Mouse (Mus musculus): Measurements from ENCODE around the gene Hexa.
A peak's percentile ranks its signal among the peaks of the same experiment; 100 is the strongest.

Hexa gene

GRCm38 (mm10) chr9:59539441-59540137, at the start of gene Hexa, which contains the start of gene Tmem202:
TSS of gene Hexa (plus strand) at chr9:59539540.
TSS of gene Tmem202 (minus strand) at chr9:59539847.
- TF ChIP-seq GATA4 (IDR thresholded peaks at IDR 0.05; ENCODE audit: insufficient replicate concordance, low read length) = no peak

GRCm38 (mm10) chr9:59508146-59508545, 31.2 kb upstream of the Hexa start:
- TF ChIP-seq GATA4 (IDR thresholded peaks at IDR 0.05; ENCODE audit: insufficient replicate concordance, low read length) = no peak

- no peak for TF ChIP-seq GATA4 (IDR thresholded peaks at IDR 0.05; ENCODE audit: insufficient replicate concordance, low read length)
Observed at GRCm38 (mm10) chr9:59512381-59512780, 27.0 kb upstream of the Hexa start.

- no peak for TF ChIP-seq GATA4 (IDR thresholded peaks at IDR 0.05; ENCODE audit: insufficient replicate concordance, low read length)
Observed at GRCm38 (mm10) chr9:59515069-59515468, 24.3 kb upstream of the Hexa start.

- no peak for TF ChIP-seq GATA4 (IDR thresholded peaks at IDR 0.05; ENCODE audit: insufficient replicate concordance, low read length)
Observed at GRCm38 (mm10) chr9:59517127-59517526, 22.2 kb upstream of the Hexa start.

GRCm38 (mm10) chr9:59518976-59519375, 20.4 kb upstream of the Hexa start:
- TF ChIP-seq GATA4 (IDR thresholded peaks at IDR 0.05; ENCODE audit: insufficient replicate concordance, low read length) = no peak

GRCm38 (mm10) chr9:59519396-59519795, 19.9 kb upstream of the Hexa start:
- TF ChIP-seq GATA4 (IDR thresholded peaks at IDR 0.05; ENCODE audit: insufficient replicate concordance, low read length) = no peak

- TF ChIP-seq GATA4 (IDR thresholded peaks at IDR 0.05; ENCODE audit: insufficient replicate concordance, low read length) = no peak
Observed at GRCm38 (mm10) chr9:59522906-59523305, 16.4 kb upstream of the Hexa start.

- TF ChIP-seq GATA4 (IDR thresholded peaks at IDR 0.05; ENCODE audit: insufficient replicate concordance, low read length) = no peak
Observed at GRCm38 (mm10) chr9:59526727-59527126, 12.6 kb upstream of the Hexa start.

GRCm38 (mm10) chr9:59527580-59527979, 11.8 kb upstream of the Hexa start:
- TF ChIP-seq GATA4 (IDR thresholded peaks at IDR 0.05; ENCODE audit: insufficient replicate concordance, low read length) = no peak

GRCm38 (mm10) chr9:59528274-59528673, 11.1 kb upstream of the Hexa start:
- TF ChIP-seq GATA4 (IDR thresholded peaks at IDR 0.05; ENCODE audit: insufficient replicate concordance, low read length) = no peak

GRCm38 (mm10) chr9:59531645-59532044, 7.7 kb upstream of the Hexa start:
- no peak for TF ChIP-seq GATA4 (IDR thresholded peaks at IDR 0.05; ENCODE audit: insufficient replicate concordance, low read length)

- TF ChIP-seq GATA4 (IDR thresholded peaks at IDR 0.05; ENCODE audit: insufficient replicate concordance, low read length) = no peak
Observed at GRCm38 (mm10) chr9:59533422-59533821, 5.9 kb upstream of the Hexa start.

- TF ChIP-seq GATA4 (IDR thresholded peaks at IDR 0.05; ENCODE audit: insufficient replicate concordance, low read length) = no peak
Observed at GRCm38 (mm10) chr9:59533889-59534288, 5.5 kb upstream of the Hexa start.

- no peak for TF ChIP-seq GATA4 (IDR thresholded peaks at IDR 0.05; ENCODE audit: insufficient replicate concordance, low read length)
Observed at GRCm38 (mm10) chr9:59537651-59538050, 1.7 kb upstream of the Hexa start.

- TF ChIP-seq GATA4 (IDR thresholded peaks at IDR 0.05; ENCODE audit: insufficient replicate concordance, low read length) = no peak
Observed at GRCm38 (mm10) chr9:59541617-59542016, 2.3 kb downstream of the Hexa start.

- TF ChIP-seq GATA4 (IDR thresholded peaks at IDR 0.05; ENCODE audit: insufficient replicate concordance, low read length) = peak; percentile 62; the same call in 1 of the 2 replicates
Observed at GRCm38 (mm10) chr9:59542766-59543324, 3.5 kb downstream of the Hexa start.

Measured in liver, adult (tissue).